Mouse (Mus musculus) lung, postnatal 0 days (tissue): ENCODE data around the gene 9030612E09Rik.

ENCODE experiments used
- CTCF ChIP-seq: IDR thresholded peaks from 2 replicates; pipeline ENCODE4 v1.5.1; 2016; ENCODE audit warnings: antibody characterized with exemption, mild to moderate bottlenecking
- EP300 ChIP-seq: IDR thresholded peaks from 2 replicates; pipeline ENCODE4 v1.6.1; 2016; ENCODE audit warnings: antibody characterized with exemption, mild to moderate bottlenecking, control low read depth

- TF ChIP-seq CTCF (0 out of 2 replicates have a peak, but pooled peaks have one; percentile 16), EP300 (no peak)
Observed at GRCm38 (mm10) chr10:43173141-43173827, 1.2 kb upstream of the 9030612E09Rik start.
